Mouse (Mus musculus): Measurements from ENCODE around the gene Gm4631.
"Not testable (repeated sequence)": the region's sequence is repeated elsewhere in the genome, so short reads cannot be mapped to it uniquely, and the experiment has no call there.

Gene Gm4631

GRCm38 (mm10) chr2:175338097-175338496 is at the start of gene Gm4631:
Gene Gm4631 (minus strand): TSS chr2:175338197.
- DNase-seq = not testable (repeated sequence)

- DNase-seq = not testable (repeated sequence)
Measured at GRCm38 (mm10) chr2:175372136-175372535, 34.1 kb upstream of the Gm4631 start, which contains the start of gene Zfp968. Gene Zfp968 (plus strand): TSS chr2:175372436.

- not testable (repeated sequence) for DNase-seq
Measured at GRCm38 (mm10) chr2:175274825-175275224, 63.2 kb downstream of the Gm4631 start, which contains the start of gene Gm14440. Gene Gm14440 (plus strand): TSS chr2:175275125.
